Mouse (Mus musculus): ENCODE measurements around the gene Nme4. TPM values are rescaled to one million over a fixed set of nuclear protein-coding genes. Genes with fewer than 3 reads are reported as not detected.

Gene Nme4
- 55.3 and 56.2 TPM in 2 replicates for polyA plus RNA-seq (2015; fragmentation: Nextera tagmentation; extraction: Ambion mirVana)

DNA sequence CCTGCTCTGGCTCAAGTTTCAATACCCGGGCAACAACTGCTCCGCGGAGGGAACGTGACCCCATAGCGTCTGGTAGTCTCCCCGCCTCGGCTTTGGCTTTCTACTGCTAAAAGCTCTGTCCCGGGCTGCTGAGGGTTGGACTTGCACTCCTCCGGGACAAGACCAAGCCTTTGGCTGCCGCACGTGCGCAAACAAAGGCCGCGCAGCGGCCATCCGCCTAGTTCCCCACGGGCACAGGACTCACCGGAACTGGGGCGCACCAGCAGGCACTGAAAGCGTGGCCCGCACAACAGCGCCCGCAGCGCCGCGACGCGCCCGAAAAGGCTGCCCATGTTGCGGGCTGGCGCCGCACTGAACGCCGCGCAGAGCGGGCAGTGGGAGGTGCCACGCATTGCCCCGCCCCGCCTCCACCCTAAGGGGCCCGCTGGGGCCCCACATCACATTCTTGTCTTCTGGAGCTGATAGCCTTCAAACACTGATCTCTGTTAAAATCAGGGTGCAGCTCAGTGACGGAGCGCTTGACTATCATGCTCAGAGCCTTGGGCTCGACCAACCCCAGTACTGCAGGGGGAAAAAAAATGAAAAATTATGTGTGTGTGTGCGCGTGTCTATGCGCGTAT is at the start of gene Nme4:
TSS of gene Nme4 (minus strand) at position 482 of the 620 bp plus-strand sequence.
- H3K9ac ChIP-seq (ENCODE audit: low read length) = peak within 1 kb of the TSS; percentile 88
- H3K27me3 ChIP-seq (ENCODE audit: control insufficient read depth, insufficient read depth, low read length) = no peaks in the 10 kb centered on the region
- ATAC-seq (replicated peaks; ENCODE audit: extremely low read depth, insufficient read depth, low FRiP score) = peak; percentile 79
- H3K4me3 ChIP-seq (ENCODE audit: low read length) = peak within 1 kb of the TSS; percentile 76
- H3K36me3 ChIP-seq (ENCODE audit: control insufficient read depth, insufficient read depth) = peaks cover 4% of the 10 kb centered on the region
- H3K27ac ChIP-seq (ENCODE audit: low read length) = peak within 1 kb of the TSS; percentile 54
- no peaks in the 10 kb centered on the region for H3K9me3 ChIP-seq (replicated peaks; ENCODE audit: control insufficient read depth, low read length)
- H3K4me1 ChIP-seq (ENCODE audit: control insufficient read depth, insufficient read depth, low read length) = peaks cover 6% of the 10 kb centered on the region
- peak within 1 kb of the TSS; percentile 89 for H3K4me2 ChIP-seq (ENCODE audit: low read depth, low read length)
- 3% methylated on average over 47 of the region's 47 CpGs for WGBS

DNA sequence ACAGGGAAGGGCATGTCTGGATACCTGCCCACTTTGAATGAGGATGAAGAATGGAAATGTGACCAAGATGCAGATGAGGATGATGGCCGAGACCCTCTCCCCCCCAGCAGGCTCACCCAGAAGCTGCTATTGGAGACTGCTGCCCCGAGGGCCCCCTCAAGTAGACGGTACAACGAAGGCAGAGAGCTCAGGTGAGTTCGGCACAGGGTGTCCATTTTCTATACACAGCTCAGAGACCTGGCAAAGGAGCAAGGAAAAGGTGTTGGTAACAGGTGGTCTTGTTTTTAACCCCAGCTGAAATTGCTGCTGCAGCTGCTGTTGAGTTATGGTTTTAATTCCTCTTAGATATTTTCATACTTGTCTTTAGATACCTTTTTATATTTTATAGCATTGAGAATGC is 48.0 kb upstream of the Nme4 start:
- no peak for ATAC-seq (replicated peaks; ENCODE audit: extremely low read depth, insufficient read depth, low FRiP score)
- Histone ChIP-seq H3K4me1 (ENCODE audit: control insufficient read depth, insufficient read depth, low read length) (peaks cover 18% of the 10 kb centered on the region), H3K27me3 (ENCODE audit: control insufficient read depth, insufficient read depth, low read length) (no peaks in the 10 kb centered on the region), H3K27ac (ENCODE audit: low read length) (no peak overlapping the region), H3K4me3 (ENCODE audit: low read length) (no peak overlapping the region), H3K9ac (ENCODE audit: low read length) (no peak overlapping the region), H3K36me3 (ENCODE audit: control insufficient read depth, insufficient read depth) (peaks cover 16% of the 10 kb centered on the region), H3K9me3 (replicated peaks; ENCODE audit: control insufficient read depth, low read length) (no peaks in the 10 kb centered on the region), H3K4me2 (ENCODE audit: low read depth, low read length) (no peak overlapping the region)
- whole genome bisulfite sequencing = 90% methylated on average over 5 of the region's 5 CpGs

- peaks cover 13% of the 10 kb centered on the region for H3K36me3 ChIP-seq (ENCODE audit: control insufficient read depth, insufficient read depth)
- H3K9me3 ChIP-seq (replicated peaks; ENCODE audit: control insufficient read depth, low read length) = no peaks in the 10 kb centered on the region
- no peak overlapping the region for H3K27ac ChIP-seq (ENCODE audit: low read length)
- H3K4me1 ChIP-seq (ENCODE audit: control insufficient read depth, insufficient read depth, low read length) = peaks cover 21% of the 10 kb centered on the region
- no peak for ATAC-seq (replicated peaks; ENCODE audit: extremely low read depth, insufficient read depth, low FRiP score)
- no peak overlapping the region for H3K9ac ChIP-seq (ENCODE audit: low read length)
- 79% methylated on average over 4 of the region's 4 CpGs for WGBS
- H3K4me2 ChIP-seq (ENCODE audit: low read depth, low read length) = no peak overlapping the region
- H3K4me3 ChIP-seq (ENCODE audit: low read length) = no peak overlapping the region
- H3K27me3 ChIP-seq (ENCODE audit: control insufficient read depth, insufficient read depth, low read length) = no peaks in the 10 kb centered on the region
These were observed 47.4 kb upstream of the Nme4 start for GRCm38 (mm10) chr17:26142796-26143195.

- H3K9ac ChIP-seq (ENCODE audit: low read length) = peak overlapping the region; percentile 99
- peak overlapping the region; percentile 79 for H3K4me2 ChIP-seq (ENCODE audit: low read depth, low read length)
- H3K4me1 ChIP-seq (ENCODE audit: control insufficient read depth, insufficient read depth, low read length) = peaks cover 21% of the 10 kb centered on the region
These were observed 43.5 kb upstream of the Nme4 start for GRCm38 (mm10) chr17:26138901-26139381.

GRCm38 (mm10) chr17:26138239-26138836 is 42.9 kb upstream of the Nme4 start, which contains the start of gene Axin1:
Gene Axin1, plus strand, starts transcription at chr17:26138688.
- Histone ChIP-seq H3K4me1 (ENCODE audit: control insufficient read depth, insufficient read depth, low read length) (peaks cover 21% of the 10 kb centered on the region), H3K9me3 (replicated peaks; ENCODE audit: control insufficient read depth, low read length) (no peaks in the 10 kb centered on the region), H3K27me3 (ENCODE audit: control insufficient read depth, insufficient read depth, low read length) (no peaks in the 10 kb centered on the region), H3K36me3 (ENCODE audit: control insufficient read depth, insufficient read depth) (peaks cover 6% of the 10 kb centered on the region), H3K4me3 (ENCODE audit: low read length) (peak within 1 kb of the TSS; percentile 94), H3K9ac (ENCODE audit: low read length) (peak within 1 kb of the TSS; percentile 99), H3K27ac (ENCODE audit: low read length) (peak within 1 kb of the TSS; percentile 97), H3K4me2 (ENCODE audit: low read depth, low read length) (peak within 1 kb of the TSS; percentile 79)
- ATAC-seq (replicated peaks; ENCODE audit: extremely low read depth, insufficient read depth, low FRiP score) = peak; percentile 97
- WGBS = under 1% methylated on average over 42 of the region's 42 CpGs

More at GRCm38 (mm10) chr17:26138901-26139381, 43.5 kb upstream of the Nme4 start:
- ATAC-seq (replicated peaks; ENCODE audit: extremely low read depth, insufficient read depth, low FRiP score) = peak; percentile 75
- Histone ChIP-seq H3K36me3 (ENCODE audit: control insufficient read depth, insufficient read depth) (peaks cover 8% of the 10 kb centered on the region), H3K27ac (ENCODE audit: low read length) (peak overlapping the region; percentile 97), H3K9me3 (replicated peaks; ENCODE audit: control insufficient read depth, low read length) (no peaks in the 10 kb centered on the region), H3K27me3 (ENCODE audit: control insufficient read depth, insufficient read depth, low read length) (no peaks in the 10 kb centered on the region), H3K4me3 (ENCODE audit: low read length) (peak overlapping the region; percentile 94)
- WGBS = 0% methylated on average over 56 of the region's 58 CpGs

- peak overlapping the region; percentile 94 for H3K4me3 ChIP-seq (ENCODE audit: low read length)
- H3K36me3 ChIP-seq (ENCODE audit: control insufficient read depth, insufficient read depth) = no peaks in the 10 kb centered on the region; the same call in 1 of the 2 replicates
- H3K4me1 ChIP-seq (ENCODE audit: control insufficient read depth, insufficient read depth, low read length) = peaks cover 21% of the 10 kb centered on the region
- H3K27ac ChIP-seq (ENCODE audit: low read length) = peak overlapping the region; percentile 97
- no peaks in the 10 kb centered on the region for H3K9me3 ChIP-seq (replicated peaks; ENCODE audit: control insufficient read depth, low read length)
- H3K9ac ChIP-seq (ENCODE audit: low read length) = peak overlapping the region; percentile 64
- H3K27me3 ChIP-seq (ENCODE audit: control insufficient read depth, insufficient read depth, low read length) = no peaks in the 10 kb centered on the region
- H3K4me2 ChIP-seq (ENCODE audit: low read depth, low read length) = peak overlapping the region; percentile 69
- no peak for ATAC-seq (replicated peaks; ENCODE audit: extremely low read depth, insufficient read depth, low FRiP score)
- 66% methylated on average over 2 of the region's 2 CpGs for WGBS
These were observed 42.3 kb upstream of the Nme4 start for GRCm38 (mm10) chr17:26137751-26138130.

DNA sequence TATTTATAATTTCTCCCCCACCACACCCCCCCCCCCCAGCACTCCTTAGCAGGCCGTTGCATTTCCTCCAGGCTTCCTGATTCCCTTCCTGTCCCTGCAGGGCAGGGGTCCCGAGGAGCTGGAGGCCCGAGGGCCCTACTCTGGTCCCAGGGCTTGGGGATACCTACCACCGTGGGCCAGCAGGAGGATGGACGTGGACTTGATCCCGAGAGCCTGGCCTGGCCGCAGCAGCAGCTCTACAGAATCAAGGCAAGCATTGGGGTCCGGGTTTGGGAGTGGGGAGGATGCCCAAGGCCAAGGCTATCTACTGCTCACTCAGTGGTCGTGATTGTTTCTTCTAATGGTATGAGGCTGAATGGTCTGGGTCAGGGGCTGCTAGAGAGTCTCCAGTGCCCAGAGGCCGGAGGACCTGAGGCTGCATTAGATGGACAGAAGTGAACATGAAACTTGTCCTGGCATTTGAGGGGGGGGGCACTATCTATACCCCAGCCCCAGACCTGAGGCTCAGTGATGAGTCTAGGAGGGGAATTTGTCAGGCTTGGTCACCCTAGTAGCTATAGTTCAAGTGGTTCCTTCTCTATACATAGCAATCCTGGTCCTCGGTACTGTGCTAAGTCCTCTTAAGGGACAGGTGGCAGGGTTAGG is 41.8 kb upstream of the Nme4 start:
- H3K4me3 ChIP-seq (ENCODE audit: low read length) = no peak overlapping the region
- no peaks in the 10 kb centered on the region for H3K36me3 ChIP-seq (ENCODE audit: control insufficient read depth, insufficient read depth)
- peaks cover 21% of the 10 kb centered on the region for H3K4me1 ChIP-seq (ENCODE audit: control insufficient read depth, insufficient read depth, low read length)
- H3K9me3 ChIP-seq (replicated peaks; ENCODE audit: control insufficient read depth, low read length) = no peaks in the 10 kb centered on the region
- no peak overlapping the region for H3K9ac ChIP-seq (ENCODE audit: low read length)
- no peak overlapping the region for H3K4me2 ChIP-seq (ENCODE audit: low read depth, low read length)
- WGBS = 83% methylated on average over 11 of the region's 11 CpGs
- H3K27ac ChIP-seq (ENCODE audit: low read length) = no peak overlapping the region
- ATAC-seq (replicated peaks; ENCODE audit: extremely low read depth, insufficient read depth, low FRiP score) = no peak
- H3K27me3 ChIP-seq (ENCODE audit: control insufficient read depth, insufficient read depth, low read length) = no peaks in the 10 kb centered on the region

- Histone ChIP-seq H3K4me2 (ENCODE audit: low read depth, low read length) (no peak overlapping the region), H3K4me3 (ENCODE audit: low read length) (no peak overlapping the region), H3K4me1 (ENCODE audit: control insufficient read depth, insufficient read depth, low read length) (no peaks in the 10 kb centered on the region), H3K27ac (ENCODE audit: low read length) (no peak overlapping the region), H3K36me3 (ENCODE audit: control insufficient read depth, insufficient read depth) (peaks cover 18% of the 10 kb centered on the region), H3K27me3 (ENCODE audit: control insufficient read depth, insufficient read depth, low read length) (no peaks in the 10 kb centered on the region), H3K9me3 (replicated peaks; ENCODE audit: control insufficient read depth, low read length) (no peaks in the 10 kb centered on the region), H3K9ac (ENCODE audit: low read length) (no peak overlapping the region)
- 86% methylated on average over 18 of the region's 18 CpGs for WGBS
- ATAC-seq (replicated peaks; ENCODE audit: extremely low read depth, insufficient read depth, low FRiP score) = no peak
These were observed 36.8 kb upstream of the Nme4 start for GRCm38 (mm10) chr17:26131856-26132853.
